Mouse (Mus musculus): ENCODE measurements around the gene Aldob. TPM values are rescaled to one million over a fixed set of nuclear protein-coding genes. Genes with fewer than 3 reads are reported as not detected.

Aldob gene
- polyA plus RNA-seq, 1 experiment from 2014 or later = 929 TPM

DNA sequence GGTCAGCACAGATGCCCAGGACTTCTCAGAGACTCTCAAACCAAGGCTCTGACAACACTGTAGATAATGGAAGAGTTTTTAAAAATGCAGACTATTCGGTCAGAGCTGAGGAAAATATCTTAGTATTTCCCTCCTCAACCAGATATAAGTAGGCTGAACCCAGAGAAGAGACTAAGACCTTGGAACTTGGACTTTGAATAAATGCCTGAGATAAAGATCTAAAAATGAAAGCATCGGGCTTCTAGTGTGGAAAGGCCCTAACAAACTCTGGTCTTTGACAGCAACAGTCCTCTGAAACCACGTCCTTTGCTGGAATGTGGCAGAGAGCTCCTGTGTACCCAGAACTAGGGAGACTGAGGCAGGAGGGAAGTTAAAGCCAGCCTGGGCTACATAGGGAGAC is 43.0 kb downstream of the Aldob start, which contains the start of gene Baat:
TSS of gene Baat (minus strand) at position 172 of the 400 bp plus-strand sequence.
- 77% methylated on average over 3 of the region's 3 CpGs for WGBS
- no peaks in the 10 kb centered on the region for H3K4me1 ChIP-seq (replicated peaks; ENCODE audit: insufficient read depth, low read length)
- no peak within 1 kb of the TSS for H3K4me3 ChIP-seq (replicated peaks; ENCODE audit: low read depth, low read length)
- ATAC-seq (replicated peaks; ENCODE audit: low FRiP score, low read depth) = no peak
- no peak for TF ChIP-seq CTCF (IDR thresholded peaks at IDR 0.05; ENCODE audit: low read depth)
- no peaks in the 10 kb centered on the region for H3K9me3 ChIP-seq (replicated peaks; ENCODE audit: low read length)
- H3K27ac ChIP-seq = no peak within 1 kb of the TSS
- H3K36me3 ChIP-seq (ENCODE audit: insufficient read depth, low read length) = 0 out of 2 replicates have a peak, but pooled peaks cover 1% of the 10 kb centered on the region
- no peak within 1 kb of the TSS for H3K9ac ChIP-seq (ENCODE audit: low read depth, low read length)
- H3K27me3 ChIP-seq (ENCODE audit: insufficient read depth, low read length) = no peaks in the 10 kb centered on the region
- H3K4me2 ChIP-seq (ENCODE audit: low read length) = no peak within 1 kb of the TSS
- no peak for DNase-seq (ENCODE audit: low spot score)

- no peak overlapping the region for H3K4me3 ChIP-seq (replicated peaks; ENCODE audit: low read depth, low read length)
- no peaks in the 10 kb centered on the region for H3K9me3 ChIP-seq (replicated peaks; ENCODE audit: low read length)
- H3K9ac ChIP-seq (ENCODE audit: low read depth, low read length) = no peak overlapping the region
- 90% methylated on average over 1 of the region's 1 CpGs for WGBS
- DNase-seq (ENCODE audit: low spot score) (no peak), ATAC-seq (replicated peaks; ENCODE audit: low FRiP score, low read depth) (no peak)
- H3K36me3 ChIP-seq (ENCODE audit: insufficient read depth, low read length) = no peaks in the 10 kb centered on the region
- no peak for TF ChIP-seq CTCF (IDR thresholded peaks at IDR 0.05; ENCODE audit: low read depth)
- H3K27ac ChIP-seq = no peak overlapping the region
- H3K4me2 ChIP-seq (ENCODE audit: low read length) = no peak overlapping the region
- no peaks in the 10 kb centered on the region for H3K4me1 ChIP-seq (replicated peaks; ENCODE audit: insufficient read depth, low read length)
- H3K27me3 ChIP-seq (ENCODE audit: insufficient read depth, low read length) = no peaks in the 10 kb centered on the region
Observed at GRCm38 (mm10) chr4:49503563-49503962, 45.8 kb downstream of the Aldob start.

Other genes starting within 250 kb of the Aldob start
- 6.2 and 6.8 TPM in 2 replicates for gene Acnat2, start 141.4 kb downstream of the Aldob start, polyA plus RNA-seq (2015; fragmentation: Nextera tagmentation; extraction: Ambion mirVana)
- 1.0 TPM in 2 replicates for gene Acnat1, start 75.6 kb downstream of the Aldob start, polyA plus RNA-seq (2015; fragmentation: Nextera tagmentation; extraction: Ambion mirVana)
- 0.10 and 0.20 TPM in 2 replicates for gene Baat, start 43.0 kb downstream of the Aldob start, polyA plus RNA-seq (2015; fragmentation: Nextera tagmentation; extraction: Ambion mirVana)
- 93.8 and 96.4 TPM in 2 replicates for gene Mrpl50, start 28.5 kb downstream of the Aldob start, polyA plus RNA-seq (2015; fragmentation: Nextera tagmentation; extraction: Ambion mirVana)
- 9.0 and 9.1 TPM in 2 replicates for gene Zfp189, start 28.4 kb downstream of the Aldob start, polyA plus RNA-seq (2015; fragmentation: Nextera tagmentation; extraction: Ambion mirVana)
- 29.6 and 30.1 TPM in 2 replicates for gene Tmem246, start 48.3 kb upstream of the Aldob start, polyA plus RNA-seq (2015; fragmentation: Nextera tagmentation; extraction: Ambion mirVana)
- gene Rnf20, start 82.5 kb upstream of the Aldob start, polyA plus RNA-seq (2015; fragmentation: Nextera tagmentation; extraction: Ambion mirVana) = 31.3 and 34.0 TPM in 2 replicates
- not detected in 2 replicates for gene Ppp3r2, start 132.5 kb upstream of the Aldob start, polyA plus RNA-seq (2015; fragmentation: Nextera tagmentation; extraction: Ambion mirVana)

Measured in kidney, postnatal 0 days (tissue).